Mouse (Mus musculus): Measurements from ENCODE around the gene Tvp23a.

The Tvp23a gene

GRCm38 (mm10) chr16:10447264-10447594, at the start of gene Tvp23a:
Gene Tvp23a, minus strand, starts transcription at chr16:10447362.
- no peak for DNase-seq (ENCODE audit: low read depth, low spot score)

GRCm38 (mm10) chr16:10495824-10496298, 48.7 kb upstream of the Tvp23a start:
- no peak for DNase-seq (ENCODE audit: low read depth, low spot score)

GRCm38 (mm10) chr16:10492587-10492986, 45.4 kb upstream of the Tvp23a start:
- no peak for DNase-seq (ENCODE audit: low read depth, low spot score)

- no peak for DNase-seq (ENCODE audit: low read depth, low spot score)
These were observed 44.6 kb upstream of the Tvp23a start for GRCm38 (mm10) chr16:10491716-10492115.

- DNase-seq (ENCODE audit: low read depth, low spot score): no peak
These were observed 43.5 kb upstream of the Tvp23a start for GRCm38 (mm10) chr16:10490503-10491150.

GRCm38 (mm10) chr16:10489904-10490457, 42.8 kb upstream of the Tvp23a start:
- no peak for DNase-seq (ENCODE audit: low read depth, low spot score)

GRCm38 (mm10) chr16:10489483-10489882, 42.3 kb upstream of the Tvp23a start:
- DNase-seq (ENCODE audit: low read depth, low spot score): no peak

- DNase-seq (ENCODE audit: low read depth, low spot score): no peak
These were observed 41.8 kb upstream of the Tvp23a start for GRCm38 (mm10) chr16:10488769-10489481.

- no peak for DNase-seq (ENCODE audit: low read depth, low spot score)
These were observed 40.8 kb upstream of the Tvp23a start for GRCm38 (mm10) chr16:10487895-10488493.

GRCm38 (mm10) chr16:10486993-10487392, 39.8 kb upstream of the Tvp23a start:
- no peak for DNase-seq (ENCODE audit: low read depth, low spot score)

GRCm38 (mm10) chr16:10482343-10482742, 35.2 kb upstream of the Tvp23a start:
- no peak for DNase-seq (ENCODE audit: low read depth, low spot score)

- DNase-seq (ENCODE audit: low read depth, low spot score): no peak
These were observed 32.7 kb upstream of the Tvp23a start, which contains the start of gene Ciita for GRCm38 (mm10) chr16:10479857-10480256. Gene Ciita, plus strand, starts transcription at chr16:10480059.

GRCm38 (mm10) chr16:10475919-10476318, 28.8 kb upstream of the Tvp23a start:
- no peak for DNase-seq (ENCODE audit: low read depth, low spot score)

GRCm38 (mm10) chr16:10474956-10475355, 27.8 kb upstream of the Tvp23a start:
- DNase-seq (ENCODE audit: low read depth, low spot score): no peak

GRCm38 (mm10) chr16:10471950-10472349, 24.8 kb upstream of the Tvp23a start:
- no peak for DNase-seq (ENCODE audit: low read depth, low spot score)

- DNase-seq (ENCODE audit: low read depth, low spot score): no peak
These were observed 21.0 kb upstream of the Tvp23a start for GRCm38 (mm10) chr16:10468201-10468600.

GRCm38 (mm10) chr16:10467391-10468107, 20.4 kb upstream of the Tvp23a start:
- no peak for DNase-seq (ENCODE audit: low read depth, low spot score)

GRCm38 (mm10) chr16:10465011-10465681, 18.0 kb upstream of the Tvp23a start:
- DNase-seq (ENCODE audit: low read depth, low spot score): no peak

GRCm38 (mm10) chr16:10461178-10461577, 14.0 kb upstream of the Tvp23a start:
- DNase-seq (ENCODE audit: low read depth, low spot score): no peak

GRCm38 (mm10) chr16:10460188-10460587, 13.0 kb upstream of the Tvp23a start:
- DNase-seq (ENCODE audit: low read depth, low spot score): no peak

GRCm38 (mm10) chr16:10454583-10454974, 7.4 kb upstream of the Tvp23a start:
- DNase-seq (ENCODE audit: low read depth, low spot score): no peak
